Mouse (Mus musculus) left cerebral cortex, postnatal 10 days (tissue): ENCODE measurements around the gene Akr1b10. TPM values are rescaled to one million over a fixed set of nuclear protein-coding genes. Genes with fewer than 3 reads are reported as not detected.

Experiments used
- DNase-seq, 2 experiments: peaks; one replicate each; pipeline ENCODE4 v3.0.0; 2021 to 2022; ENCODE audit warnings: low spot score in 2 of 2, mixed read lengths in 1 of 2; ENCODE audit errors: extremely low spot score in 1 of 2
- intact Hi-C: fragments of 180-260 bp; cut with DNase I; formaldehyde crosslinking; loops from one replicate; pipeline ENCODE4 v1.15.1; 2025
- total RNA-seq, 2 experiments: library from RNA; stranded (reverse); gene quantifications; 2 replicates each; pipeline ENCODE4 v1.2.3; 2021

Gene Akr1b10
- total RNA-seq, 2 experiments from 2014 or later, result 15.6 to 15.7 TPM

- intact Hi-C loops, result no loop called here
- DNase-seq, result no peak
Observed at GRCm38 (mm10) chr6:34416521-34416920, 32.5 kb downstream of the Akr1b10 start.

DNA sequence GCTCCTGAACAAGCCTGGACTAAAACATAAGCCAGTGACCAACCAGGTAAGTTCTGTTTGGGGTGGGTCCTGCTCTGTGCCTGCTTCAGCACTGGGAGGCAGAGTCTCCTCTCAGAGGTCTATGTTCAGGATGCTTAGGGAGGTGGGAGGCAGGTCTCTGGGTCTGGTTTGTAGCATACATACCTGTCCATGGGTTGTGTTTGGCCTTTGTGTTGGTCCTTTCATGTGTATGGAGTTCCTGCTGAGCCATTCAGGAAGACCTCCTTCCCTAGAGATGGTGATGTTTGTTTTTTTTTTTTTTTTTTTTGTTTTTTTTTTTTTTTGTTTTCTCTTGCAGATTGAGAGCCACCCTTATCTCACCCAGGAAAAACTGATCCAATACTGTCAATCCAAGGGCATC, 35.1 kb downstream of the Akr1b10 start:
- DNase-seq, result no peak
- intact Hi-C loops, result no loop called here

GRCm38 (mm10) chr6:34439006-34439405, 55.0 kb downstream of the Akr1b10 start:
- DNase-seq, result no peak
- intact Hi-C loops, result no loop called here

DNA sequence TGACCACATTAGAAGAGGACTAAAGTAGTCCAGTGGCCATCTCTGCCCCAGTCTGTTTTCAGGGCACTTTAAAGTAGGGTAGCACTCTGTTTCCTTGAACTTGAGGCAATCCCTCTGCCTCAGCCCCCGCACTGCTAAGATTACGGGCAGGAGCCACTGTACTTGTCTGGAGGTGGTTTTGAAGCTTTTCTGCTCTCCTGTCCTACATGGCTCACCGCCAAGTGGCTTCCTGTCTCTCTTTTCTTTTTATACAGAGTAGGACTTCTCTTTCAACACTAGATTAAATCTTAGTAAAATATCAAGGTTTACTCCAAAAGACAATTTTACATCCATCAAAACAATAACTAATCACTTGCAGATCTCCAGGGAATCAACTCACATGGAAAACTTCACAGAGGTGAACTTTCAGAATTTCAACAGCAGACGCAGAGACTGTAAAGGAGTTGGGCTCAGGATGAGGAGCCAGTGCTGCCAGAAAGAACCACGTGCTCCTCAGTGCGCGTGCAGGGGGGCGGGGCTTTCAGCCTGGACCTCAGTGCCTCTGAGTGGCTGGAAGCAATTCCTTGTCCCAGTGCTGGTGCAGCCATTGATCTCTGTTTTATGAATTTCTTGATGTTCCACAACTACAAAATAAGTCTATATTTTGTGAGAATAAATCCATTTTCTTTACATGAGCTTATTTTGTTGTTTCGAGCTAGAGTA, 57.7 kb downstream of the Akr1b10 start:
- intact Hi-C loops, result no loop called here
- DNase-seq, result peak in 1 of 2 experiments; percentile 30

DNA sequence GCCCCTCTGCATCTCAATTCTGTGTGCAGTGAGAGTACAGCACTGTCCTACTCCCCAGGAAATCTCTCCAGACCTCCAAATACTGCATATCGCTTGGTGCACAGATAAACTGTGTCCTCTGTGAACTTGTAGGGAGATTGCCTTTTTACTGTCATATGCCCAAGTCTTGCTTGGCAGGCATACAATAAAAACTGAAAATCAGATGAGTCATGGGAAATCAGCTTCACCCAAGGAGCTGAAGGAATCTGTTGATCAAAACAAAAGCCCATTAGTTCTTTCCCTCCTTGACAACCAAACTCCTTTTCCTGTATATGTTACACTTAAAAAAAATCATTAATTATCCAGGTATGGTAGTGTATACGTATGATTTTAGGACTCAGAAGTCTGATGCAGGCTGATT, 59.8 kb downstream of the Akr1b10 start:
- intact Hi-C loops, result no loop called here
- DNase-seq, result no peak

Other genes with a start within 250 kb of the Akr1b10 start
- 10 to 100 TPM; 42.1 to 42.7 TPM for gene Slc35b4, start 207.1 kb upstream of the Akr1b10 start, total RNA-seq
- gene Akr1b3, start 66.7 kb upstream of the Akr1b10 start, total RNA-seq, result 10 to 100 TPM; 57.2 to 60.9 TPM
- gene Akr1b8, start 30.1 kb upstream of the Akr1b10 start, total RNA-seq, result 1 to 10 TPM in 1 of 2 experiments, under 1 TPM in 1; 0.84 to 1.1 TPM
- gene Akr1b7, start 28.1 kb downstream of the Akr1b10 start, total RNA-seq, result not detected
- gene Bpgm, start 92.0 kb downstream of the Akr1b10 start, total RNA-seq, result 10 to 100 TPM; 69.5 to 79.9 TPM
- 10 to 100 TPM; 23.1 to 25.4 TPM for gene Cald1, start 214.3 kb downstream of the Akr1b10 start, total RNA-seq